Mouse (Mus musculus) hindbrain, embryonic 12.5 days (tissue): Measurements from ENCODE around the gene Clcf1. TPM values are rescaled to one million over a fixed set of nuclear protein-coding genes. Genes with fewer than 3 reads are reported as not detected.

Source experiments
- ATAC-seq: fragments of 200-750 bp; cut with Nextera tagmentation; 2 replicates; pipeline ENCODE4 v1.8.0; 2017; ENCODE audit warnings: moderate TSS enrichment; ENCODE audit not compliant: low FRiP score
- H3K27ac ChIP-seq: fragments of 300-500 bp; sonication (generic); 2 replicates; pipeline ENCODE4 v1.5.1; 2016; ENCODE audit warnings: mild to moderate bottlenecking
- H3K27me3 ChIP-seq: fragments of 300-500 bp; sonication (generic); 2 replicates; pipeline ENCODE4 v1.6.1; 2016; ENCODE audit warnings: mild to moderate bottlenecking
- H3K36me3 ChIP-seq: fragments of 300-500 bp; sonication (generic); 2 replicates; pipeline ENCODE4 v1.6.1; 2016; ENCODE audit warnings: mild to moderate bottlenecking
- H3K4me1 ChIP-seq: fragments of 300-500 bp; sonication (generic); 2 replicates; pipeline ENCODE4 v1.6.1; 2016
- H3K4me2 ChIP-seq: fragments of 300-500 bp; sonication (generic); replicated peaks from 2 replicates; pipeline ENCODE4 v1.6.1; 2016; ENCODE audit warnings: mild to moderate bottlenecking
- H3K4me3 ChIP-seq: fragments of 300-500 bp; sonication (generic); 2 replicates; pipeline ENCODE4 v1.5.1; 2016; ENCODE audit warnings: mild to moderate bottlenecking
- H3K9ac ChIP-seq: fragments of 300-500 bp; sonication (generic); 2 replicates; pipeline ENCODE4 v1.6.1; 2016; ENCODE audit warnings: mild to moderate bottlenecking, moderate library complexity
- H3K9me3 ChIP-seq: fragments of 300-500 bp; sonication (generic); replicated peaks from 2 replicates; pipeline ENCODE4 v1.6.1; 2016; ENCODE audit warnings: mild to moderate bottlenecking
- WGBS: fragments of 180-500 bp; shearing (Covaris S2); methylation state at CpG from one replicate; pipeline ENCODE4 v1.1.7; 2016; 5-methylcytosine and 5-hydroxymethylcytosine counted together
- polyA plus RNA-seq: library from polyadenylated mRNA; unstranded; fragments of >200 nt; fragmentation: Nextera tagmentation; extraction: Ambion mirVana; gene quantifications from 2 replicates; pipeline ENCODE4 v1.2.1, GENCODE M21; 2016

Clcf1 gene
- polyA plus RNA-seq, 1 experiment from 2014 or later = 2.8 TPM

DNA sequence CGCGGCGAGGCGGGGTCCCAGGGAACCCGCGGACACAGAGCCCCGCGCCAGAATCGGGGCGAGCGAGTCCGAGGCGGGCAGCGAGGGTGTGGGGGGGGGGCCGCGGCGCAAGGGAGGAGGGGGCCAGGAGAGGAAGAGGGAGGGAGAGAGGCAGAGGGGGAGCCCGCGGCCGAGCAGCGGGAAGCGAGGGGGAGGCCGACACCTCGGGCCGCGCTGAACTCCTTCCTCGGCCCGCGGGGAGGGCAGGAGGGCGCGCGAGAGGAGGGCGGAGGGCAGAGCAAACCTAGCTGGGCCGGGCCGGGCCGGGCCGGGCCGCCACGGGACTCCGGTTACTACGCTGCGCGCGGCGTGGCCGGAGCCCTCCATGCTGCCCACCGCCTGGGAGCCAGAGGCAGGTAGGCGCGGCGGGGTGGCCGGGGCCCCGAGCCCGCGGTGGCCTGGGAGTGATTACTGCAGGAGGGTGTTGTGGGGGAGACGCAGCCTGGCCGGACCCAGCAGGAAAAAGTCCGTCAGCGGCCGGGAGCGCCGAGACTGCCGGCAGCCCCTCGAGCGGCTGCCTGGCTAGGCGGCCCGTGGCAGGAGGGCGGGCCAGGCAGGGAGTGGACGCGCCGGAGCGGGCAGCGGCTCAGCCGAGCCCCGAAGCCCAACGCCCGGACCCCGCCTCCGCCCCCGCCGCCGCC lies 873 bp downstream of the Clcf1 start:
- peak overlapping the region; percentile 78 for H3K9ac ChIP-seq
- peaks cover 79% of the 10 kb centered on the region for H3K27me3 ChIP-seq
- peak overlapping the region; percentile 96 for H3K4me2 ChIP-seq
- peak; percentile 24 for ATAC-seq
- peaks cover 46% of the 10 kb centered on the region for H3K4me1 ChIP-seq
- peak overlapping the region; percentile 63 for H3K4me3 ChIP-seq
- no peaks in the 10 kb centered on the region for H3K36me3 ChIP-seq
- H3K27ac ChIP-seq = 0 out of 2 replicates have a peak overlapping the region, but pooled peaks have one; percentile 40
- no peaks in the 10 kb centered on the region for H3K9me3 ChIP-seq
- WGBS = under 1% methylated on average over 55 of the region's 81 CpGs

- Histone ChIP-seq H3K36me3 (no peaks in the 10 kb centered on the region), H3K27me3 (peaks cover 84% of the 10 kb centered on the region), H3K27ac (no peak overlapping the region), H3K9ac (peak overlapping the region; percentile 78), H3K4me1 (peaks cover 50% of the 10 kb centered on the region), H3K9me3 (no peaks in the 10 kb centered on the region), H3K4me2 (peak overlapping the region; percentile 96), H3K4me3 (peak overlapping the region; percentile 63)
- 3% methylated on average over 14 of the region's 21 CpGs for WGBS
- no peak for ATAC-seq
Observed at GRCm38 (mm10) chr19:4215451-4215840, 1.4 kb downstream of the Clcf1 start.

DNA sequence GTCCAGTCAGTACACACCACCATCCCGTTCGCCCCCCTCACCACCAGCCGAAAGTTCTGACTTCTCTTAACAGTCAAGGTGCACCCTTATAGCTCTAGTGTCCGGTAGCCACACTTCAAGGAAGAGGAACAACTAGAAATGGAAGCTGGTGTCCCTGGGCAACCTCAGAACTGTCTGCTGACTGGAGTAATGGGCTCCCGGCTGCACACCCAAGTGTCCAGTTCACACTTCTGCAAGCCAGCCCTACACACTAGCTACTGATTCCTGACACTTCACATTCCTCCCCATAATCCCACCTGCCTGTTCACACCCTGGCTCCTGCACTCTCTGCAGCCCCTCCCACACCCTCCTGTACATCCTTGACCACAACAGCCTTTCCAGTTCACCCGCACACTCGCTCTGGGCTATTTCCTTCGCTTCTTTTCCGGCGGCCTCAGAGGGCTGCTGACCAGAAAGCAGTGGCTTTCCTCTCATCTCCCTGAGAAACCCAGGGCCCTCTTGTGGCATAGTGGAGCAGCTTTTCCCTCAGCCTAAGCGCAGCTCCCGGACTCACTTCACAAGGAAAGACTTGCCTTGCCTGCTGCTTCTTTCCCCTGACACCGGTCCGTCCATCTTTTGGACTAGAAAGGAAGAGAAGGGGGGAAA lies 2.1 kb downstream of the Clcf1 start:
- 24% methylated on average over 14 of the region's 14 CpGs for WGBS
- ATAC-seq = no peak
- peak overlapping the region; percentile 34 for H3K4me2 ChIP-seq

GRCm38 (mm10) chr19:4217140-4217539 lies 3.1 kb downstream of the Clcf1 start:
- Histone ChIP-seq H3K27ac (no peak overlapping the region), H3K9me3 (no peaks in the 10 kb centered on the region), H3K4me2 (0 out of 2 replicates have a peak overlapping the region, but pooled peaks have one; percentile 0), H3K27me3 (peaks cover 82% of the 10 kb centered on the region), H3K4me1 (peaks cover 55% of the 10 kb centered on the region), H3K9ac (no peak overlapping the region), H3K36me3 (no peaks in the 10 kb centered on the region), H3K4me3 (no peak overlapping the region)
- WGBS = 4% methylated on average over 5 of the region's 5 CpGs
- no peak for ATAC-seq

More for the DNA sequence above, 2.1 kb downstream of the Clcf1 start:
- Histone ChIP-seq H3K4me1 (peaks cover 57% of the 10 kb centered on the region), H3K4me3 (no peak overlapping the region), H3K36me3 (no peaks in the 10 kb centered on the region), H3K9ac (no peak overlapping the region), H3K27ac (no peak overlapping the region), H3K9me3 (no peaks in the 10 kb centered on the region), H3K27me3 (peaks cover 84% of the 10 kb centered on the region)

GRCm38 (mm10) chr19:4217855-4218254 lies 3.8 kb downstream of the Clcf1 start:
- Histone ChIP-seq H3K27me3 (peaks cover 77% of the 10 kb centered on the region), H3K36me3 (no peaks in the 10 kb centered on the region), H3K9ac (no peak overlapping the region), H3K4me2 (no peak overlapping the region), H3K9me3 (no peaks in the 10 kb centered on the region), H3K27ac (no peak overlapping the region), H3K4me1 (peaks cover 48% of the 10 kb centered on the region), H3K4me3 (no peak overlapping the region)
- no peak for ATAC-seq
- 51% methylated on average over 3 of the region's 3 CpGs for WGBS

DNA sequence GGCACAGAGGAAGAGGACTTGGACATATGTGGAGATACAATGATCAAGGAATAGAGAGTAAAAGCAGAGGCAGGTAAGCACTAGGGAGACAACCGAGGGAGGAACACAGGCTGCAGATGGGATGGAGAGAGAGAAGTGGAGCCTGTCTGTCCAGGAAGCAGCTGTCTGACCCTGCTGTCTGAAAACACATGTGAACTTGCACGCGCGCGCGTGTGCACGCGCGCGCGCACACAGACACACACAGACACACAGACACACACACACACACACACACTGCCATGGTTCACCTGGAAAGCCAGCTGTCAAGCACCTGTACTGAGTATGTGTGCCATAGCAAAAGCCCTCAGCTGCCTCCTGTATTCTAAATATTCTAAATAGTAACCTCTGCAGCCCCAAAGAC lies 4.3 kb downstream of the Clcf1 start:
- no peak for ATAC-seq
- Histone ChIP-seq H3K4me2 (no peak overlapping the region), H3K4me1 (peaks cover 45% of the 10 kb centered on the region), H3K9ac (no peak overlapping the region), H3K27ac (no peak overlapping the region), H3K9me3 (no peaks in the 10 kb centered on the region), H3K36me3 (no peaks in the 10 kb centered on the region), H3K4me3 (no peak overlapping the region), H3K27me3 (peaks cover 73% of the 10 kb centered on the region)
- 87% methylated on average over 10 of the region's 11 CpGs for WGBS

GRCm38 (mm10) chr19:4218784-4219183 lies 4.7 kb downstream of the Clcf1 start:
- Histone ChIP-seq H3K4me1 (peaks cover 40% of the 10 kb centered on the region), H3K4me2 (no peak overlapping the region), H3K27ac (no peak overlapping the region), H3K36me3 (no peaks in the 10 kb centered on the region), H3K4me3 (no peak overlapping the region), H3K9ac (no peak overlapping the region), H3K27me3 (peaks cover 68% of the 10 kb centered on the region), H3K9me3 (no peaks in the 10 kb centered on the region)
- no peak for ATAC-seq
- WGBS = 79% methylated on average over 1 of the region's 1 CpGs

GRCm38 (mm10) chr19:4219943-4220342 lies 5.9 kb downstream of the Clcf1 start:
- Histone ChIP-seq H3K9ac (no peak overlapping the region), H3K27me3 (peaks cover 56% of the 10 kb centered on the region), H3K4me1 (peaks cover 29% of the 10 kb centered on the region), H3K9me3 (no peaks in the 10 kb centered on the region), H3K4me2 (no peak overlapping the region), H3K4me3 (no peak overlapping the region), H3K36me3 (no peaks in the 10 kb centered on the region), H3K27ac (no peak overlapping the region)
- 88% methylated on average over 6 of the region's 6 CpGs for WGBS
- ATAC-seq = no peak

GRCm38 (mm10) chr19:4220416-4220815 lies 6.4 kb downstream of the Clcf1 start:
- Histone ChIP-seq H3K4me1 (peaks cover 24% of the 10 kb centered on the region), H3K27ac (no peak overlapping the region), H3K9ac (no peak overlapping the region), H3K36me3 (no peaks in the 10 kb centered on the region), H3K4me3 (no peak overlapping the region), H3K4me2 (no peak overlapping the region), H3K9me3 (no peaks in the 10 kb centered on the region), H3K27me3 (peaks cover 52% of the 10 kb centered on the region)
- WGBS = 57% methylated on average over 4 of the region's 4 CpGs
- ATAC-seq = no peak

- no peak overlapping the region for H3K4me2 ChIP-seq
- ATAC-seq = no peak
- no peak overlapping the region for H3K4me3 ChIP-seq
- H3K27me3 ChIP-seq = peaks cover 44% of the 10 kb centered on the region
- no peaks in the 10 kb centered on the region for H3K36me3 ChIP-seq
- H3K9me3 ChIP-seq = no peaks in the 10 kb centered on the region
- H3K9ac ChIP-seq = no peak overlapping the region
- peaks cover 18% of the 10 kb centered on the region; the same call in 1 of the 2 replicates for H3K4me1 ChIP-seq
- H3K27ac ChIP-seq = no peak overlapping the region
- WGBS = 50% methylated on average over 14 of the region's 14 CpGs
Observed at GRCm38 (mm10) chr19:4220957-4221743, 7.1 kb downstream of the Clcf1 start.

- no peaks in the 10 kb centered on the region for H3K9me3 ChIP-seq
- no peak overlapping the region for H3K4me3 ChIP-seq
- no peak overlapping the region for H3K27ac ChIP-seq
- H3K36me3 ChIP-seq = no peaks in the 10 kb centered on the region
- WGBS = 80% methylated on average over 11 of the region's 11 CpGs
- peaks cover 13% of the 10 kb centered on the region; the same call in 1 of the 2 replicates for H3K4me1 ChIP-seq
- H3K4me2 ChIP-seq = no peak overlapping the region
- H3K9ac ChIP-seq = no peak overlapping the region
- peaks cover 34% of the 10 kb centered on the region for H3K27me3 ChIP-seq
- no peak for ATAC-seq
Observed at GRCm38 (mm10) chr19:4222165-4222564, 8.1 kb downstream of the Clcf1 start.

DNA sequence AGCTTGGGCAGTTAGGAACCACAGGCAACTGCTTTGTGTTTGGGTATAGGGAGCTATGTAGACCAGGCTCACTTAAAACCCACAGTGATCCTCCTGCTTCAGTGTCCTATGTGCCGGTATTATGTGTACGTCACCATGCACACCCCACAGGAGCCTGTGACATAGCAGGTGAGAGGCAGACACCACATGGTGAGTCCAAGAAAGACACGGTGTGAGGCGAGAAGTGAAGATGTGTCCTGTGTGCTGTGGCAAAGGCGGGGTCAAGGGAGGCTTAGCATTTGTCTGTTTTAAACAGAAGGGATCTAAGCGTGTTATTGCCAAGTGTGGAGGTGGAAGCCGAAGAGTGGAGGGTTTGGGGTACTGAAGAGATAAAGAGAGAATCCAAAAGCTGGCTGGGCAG lies 12.7 kb downstream of the Clcf1 start:
- peaks cover 24% of the 10 kb centered on the region for H3K27me3 ChIP-seq
- ATAC-seq = no peak
- H3K9ac ChIP-seq = no peak overlapping the region
- WGBS = 92% methylated on average over 7 of the region's 7 CpGs
- H3K4me2 ChIP-seq = no peak overlapping the region
- no peaks in the 10 kb centered on the region for H3K9me3 ChIP-seq
- no peaks in the 10 kb centered on the region for H3K36me3 ChIP-seq
- no peak overlapping the region for H3K4me3 ChIP-seq
- H3K4me1 ChIP-seq = peaks cover 4% of the 10 kb centered on the region; the same call in 1 of the 2 replicates
- H3K27ac ChIP-seq = no peak overlapping the region
